Mouse (Mus musculus) mouse trophoblast stem cell (cell line): ENCODE results near the gene Hist3h2a.

ENCODE experiments used
- in situ Hi-C, 2 experiments: fragments of 300-500 bp; cut with MseI, MboI; formaldehyde crosslinking; loops; 2 replicates in 1 of 2; 3 replicates in 1 of 2; pipeline ENCODE4 v1.15.1; 2025

Hist3h2a gene

DNA sequence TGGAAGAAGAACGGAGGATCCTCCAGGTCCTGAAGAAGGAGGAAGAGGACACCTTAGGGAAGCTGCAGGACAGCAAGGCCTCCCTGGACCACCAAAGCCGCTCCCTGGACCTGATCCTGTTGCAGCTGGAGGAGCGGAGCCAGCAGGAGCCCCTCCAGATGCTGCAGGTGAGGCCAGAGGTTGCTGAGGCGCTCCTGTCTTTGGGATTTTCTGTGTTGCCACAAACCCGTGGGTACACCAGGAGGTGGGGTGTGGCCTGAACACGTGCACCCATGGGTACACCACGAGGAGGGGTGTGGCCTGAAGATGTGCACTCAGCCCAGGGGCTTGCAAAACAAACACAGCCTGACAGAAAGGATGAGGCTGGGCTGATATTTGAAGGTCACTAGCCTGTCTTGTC, 14.1 kb downstream of the Hist3h2a start:
- in situ Hi-C loops: no loop called here

DNA sequence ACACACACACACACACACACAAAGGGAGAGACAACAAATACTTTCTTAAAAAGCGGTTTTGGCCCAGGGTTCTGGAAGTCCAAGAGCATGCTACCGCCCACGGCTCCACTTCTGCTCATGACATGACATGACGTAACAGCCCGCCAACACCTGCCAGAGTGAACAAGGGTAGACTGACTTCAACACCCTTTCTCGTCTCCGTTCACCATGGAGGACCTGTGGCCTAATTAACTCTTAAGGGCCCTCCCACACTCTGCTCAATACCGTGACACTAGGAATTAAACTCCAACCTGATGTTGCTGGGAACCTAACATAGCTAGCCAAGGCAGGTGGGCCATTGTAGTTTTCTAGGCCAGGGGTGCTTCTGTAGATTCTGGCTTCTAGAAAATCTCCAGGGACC, 14.5 kb downstream of the Hist3h2a start:
- in situ Hi-C loops: no loop called here

DNA sequence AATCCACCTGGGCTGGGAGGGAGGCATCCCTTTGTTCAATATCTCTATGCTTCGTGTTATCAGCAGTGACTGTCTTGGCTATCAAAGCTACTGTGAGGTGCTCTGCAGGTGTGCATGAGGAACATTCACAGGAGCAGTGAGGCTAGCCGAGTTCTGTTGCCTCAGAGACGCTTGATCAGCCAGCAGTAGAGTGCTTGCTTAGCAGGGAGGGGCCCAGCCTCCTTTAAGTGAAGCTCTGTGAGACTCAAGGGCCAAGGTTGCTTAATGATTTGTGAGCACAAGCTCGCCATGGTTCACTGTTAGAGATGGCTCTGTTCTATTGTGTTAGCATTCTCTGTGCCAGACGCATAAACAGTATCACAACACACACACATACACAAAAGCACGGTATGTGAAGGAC, 15.2 kb downstream of the Hist3h2a start:
- in situ Hi-C loops: no loop called here

- in situ Hi-C loops: no loop called here
Observed at GRCm38 (mm10) chr11:58970831-58971530, 16.5 kb downstream of the Hist3h2a start.

DNA sequence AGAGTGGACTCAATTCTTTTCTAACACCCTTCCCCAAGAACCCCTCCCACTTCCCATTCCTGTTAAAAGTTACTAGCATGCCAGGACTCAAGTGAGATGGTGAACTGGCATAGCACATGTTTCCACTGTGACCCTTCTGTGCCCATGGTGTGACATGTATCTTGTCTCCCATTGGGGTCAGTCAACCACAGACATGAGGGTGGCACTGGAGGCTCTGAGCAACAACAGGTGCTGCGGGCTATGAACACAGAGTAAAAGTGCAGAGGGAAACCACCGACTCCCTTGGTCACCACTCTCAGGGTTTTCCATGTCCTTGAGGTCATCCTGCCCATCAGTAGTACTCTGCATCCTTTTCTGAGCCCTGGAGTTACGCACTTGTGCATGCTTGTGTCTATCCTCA, 17.3 kb downstream of the Hist3h2a start:
- in situ Hi-C loops: no loop called here

- in situ Hi-C loops: no loop called here
Observed at GRCm38 (mm10) chr11:58974414-58974813, 19.9 kb downstream of the Hist3h2a start.

DNA sequence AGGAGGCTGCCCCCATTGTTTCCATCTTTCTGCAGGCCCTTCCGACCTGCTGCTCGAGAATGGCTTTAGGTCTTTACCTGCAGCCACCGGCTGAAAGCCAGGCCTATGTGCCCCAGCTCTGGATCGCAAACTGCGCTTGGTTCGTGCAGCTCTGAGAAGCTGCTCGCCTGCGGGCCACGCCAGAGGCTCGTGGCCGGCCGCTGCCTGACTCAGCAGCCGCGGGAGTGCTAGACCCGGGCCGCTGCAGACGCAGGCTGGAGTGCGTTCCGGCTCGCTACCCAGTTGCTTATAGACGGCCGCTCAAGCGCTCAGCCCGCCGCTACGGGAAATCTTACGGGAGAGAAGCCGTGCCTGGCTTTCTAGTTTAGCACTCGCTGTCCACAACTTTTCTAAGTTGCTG, 22.7 kb downstream of the Hist3h2a start:
- in situ Hi-C loops: no loop called here

GRCm38 (mm10) chr11:58977607-58978026, 23.1 kb downstream of the Hist3h2a start:
- in situ Hi-C loops: no loop called here

DNA sequence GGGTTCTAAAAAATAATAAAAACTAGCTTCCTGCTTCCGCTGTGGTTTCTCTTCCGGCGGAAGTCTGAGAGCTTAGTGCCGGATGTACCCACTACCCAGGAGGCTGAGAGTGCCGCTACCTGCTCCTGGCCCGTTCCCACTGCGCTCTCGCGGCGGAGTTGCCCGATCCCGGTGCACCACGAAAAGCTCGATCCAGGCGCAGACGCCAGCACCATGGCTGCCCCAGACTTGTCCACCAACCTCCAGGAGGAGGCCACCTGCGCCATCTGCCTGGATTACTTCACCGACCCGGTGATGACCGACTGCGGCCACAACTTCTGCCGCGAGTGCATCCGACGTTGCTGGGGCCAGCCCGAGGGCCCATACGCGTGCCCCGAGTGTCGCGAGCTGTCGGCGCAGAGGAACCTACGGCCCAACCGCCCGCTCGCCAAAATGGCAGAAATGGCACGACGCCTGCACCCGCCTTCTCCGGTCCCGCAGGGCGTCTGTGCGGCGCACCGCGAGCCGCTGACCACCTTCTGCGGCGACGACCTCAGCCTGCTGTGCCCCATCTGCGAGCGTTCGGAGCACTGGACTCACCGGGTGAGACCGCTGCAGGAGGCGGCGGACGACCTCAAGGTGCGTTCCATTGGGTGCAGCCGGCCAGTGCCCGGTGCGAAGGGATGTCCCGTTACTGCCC, 23.7 kb downstream of the Hist3h2a start, which contains the start of gene Trim11:
TSS of gene Trim11 (plus strand) at position 67 of the 679 bp plus-strand sequence.
- in situ Hi-C loops: no loop called here

DNA sequence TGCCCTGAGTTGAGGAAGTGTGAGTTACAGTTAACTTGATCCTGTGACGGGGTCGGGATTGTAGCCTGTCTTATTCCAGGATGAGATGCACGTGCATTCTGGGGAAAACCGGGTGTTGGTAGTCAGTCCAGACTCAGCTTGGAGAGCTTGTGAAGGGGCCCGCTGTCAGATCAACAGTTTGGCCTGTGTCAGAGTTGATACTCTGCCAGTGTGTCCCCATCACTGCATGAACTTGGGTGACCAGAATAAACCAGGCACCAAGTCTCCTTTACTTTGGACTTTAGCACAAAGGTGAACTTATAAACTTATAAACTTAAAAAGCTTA, 24.2 kb downstream of the Hist3h2a start:
- in situ Hi-C loops: no loop called here

DNA sequence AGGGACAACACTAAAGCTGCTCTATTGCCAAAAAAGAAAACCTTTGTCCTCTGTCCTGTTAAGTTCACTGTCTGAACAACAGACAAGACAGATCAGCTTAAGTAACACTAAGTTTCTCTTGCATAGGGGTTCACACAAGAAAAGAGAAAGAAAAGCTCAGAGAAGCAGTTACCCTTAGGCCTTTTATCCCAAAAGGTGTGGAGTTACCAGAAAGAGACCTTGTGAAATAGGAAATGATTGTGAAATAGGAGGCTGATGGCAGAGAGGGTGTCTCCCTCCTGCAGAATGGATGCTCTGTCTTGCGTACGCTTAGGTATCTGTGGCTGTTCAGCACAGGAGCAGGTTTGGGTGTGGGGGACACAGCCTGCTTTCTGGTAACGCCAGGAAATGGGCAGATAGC, 24.7 kb downstream of the Hist3h2a start:
- in situ Hi-C loops: no loop called here

DNA sequence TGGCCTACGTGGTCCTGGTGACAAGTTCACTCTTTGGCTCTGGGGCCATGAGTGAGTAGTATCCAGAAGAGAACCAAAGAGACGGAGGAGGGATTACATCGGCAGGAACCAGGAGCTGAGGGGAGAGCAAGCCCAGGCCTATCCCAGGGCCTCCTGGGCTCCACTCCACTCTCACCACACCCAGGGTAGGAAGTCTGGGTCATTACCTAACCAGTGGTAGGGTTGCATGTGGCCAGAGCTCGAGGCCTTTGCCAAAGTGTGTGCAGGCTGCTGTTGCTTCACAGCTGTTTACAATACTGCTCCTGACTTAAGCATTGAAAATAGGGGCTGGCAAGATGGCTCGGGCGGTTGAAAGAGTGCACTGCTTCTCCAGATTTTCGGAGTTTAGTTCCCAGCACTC, 25.2 kb downstream of the Hist3h2a start:
- in situ Hi-C loops: no loop called here

DNA sequence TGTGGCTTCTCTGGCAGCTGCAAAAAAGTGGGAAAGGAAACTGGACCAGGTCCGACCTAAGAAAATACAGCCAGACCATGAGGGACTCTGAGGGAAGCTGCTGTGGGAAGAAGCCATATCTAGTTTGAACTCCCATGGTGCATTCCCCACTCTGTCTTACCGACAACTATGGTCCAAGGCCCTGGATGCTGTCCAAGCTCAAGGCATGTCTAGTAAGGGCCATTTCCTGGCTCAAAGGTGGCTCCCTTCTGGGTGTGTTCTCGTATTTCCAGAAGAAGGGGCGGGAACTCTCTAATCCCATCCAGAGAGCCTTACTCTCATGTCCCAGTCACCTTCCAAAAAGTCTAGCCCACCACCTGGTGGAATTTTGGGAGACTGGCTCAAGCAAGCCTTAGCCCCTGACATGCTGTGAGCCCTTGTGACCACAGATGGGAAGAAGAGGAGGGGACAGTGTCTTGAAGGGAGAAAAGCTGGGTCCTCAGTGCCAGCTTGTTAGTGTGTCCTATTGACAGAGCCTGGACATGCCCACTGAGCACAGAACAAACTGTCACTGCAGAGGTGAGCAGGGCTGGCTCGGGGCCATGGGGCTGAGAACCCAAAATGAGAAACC, 26.0 kb downstream of the Hist3h2a start:
- in situ Hi-C loops: no loop called here

- in situ Hi-C loops: no loop called here
Observed at GRCm38 (mm10) chr11:58981541-58982447, 27.3 kb downstream of the Hist3h2a start.

GRCm38 (mm10) chr11:58982471-58983097, 28.1 kb downstream of the Hist3h2a start:
- in situ Hi-C loops: no loop called here

DNA sequence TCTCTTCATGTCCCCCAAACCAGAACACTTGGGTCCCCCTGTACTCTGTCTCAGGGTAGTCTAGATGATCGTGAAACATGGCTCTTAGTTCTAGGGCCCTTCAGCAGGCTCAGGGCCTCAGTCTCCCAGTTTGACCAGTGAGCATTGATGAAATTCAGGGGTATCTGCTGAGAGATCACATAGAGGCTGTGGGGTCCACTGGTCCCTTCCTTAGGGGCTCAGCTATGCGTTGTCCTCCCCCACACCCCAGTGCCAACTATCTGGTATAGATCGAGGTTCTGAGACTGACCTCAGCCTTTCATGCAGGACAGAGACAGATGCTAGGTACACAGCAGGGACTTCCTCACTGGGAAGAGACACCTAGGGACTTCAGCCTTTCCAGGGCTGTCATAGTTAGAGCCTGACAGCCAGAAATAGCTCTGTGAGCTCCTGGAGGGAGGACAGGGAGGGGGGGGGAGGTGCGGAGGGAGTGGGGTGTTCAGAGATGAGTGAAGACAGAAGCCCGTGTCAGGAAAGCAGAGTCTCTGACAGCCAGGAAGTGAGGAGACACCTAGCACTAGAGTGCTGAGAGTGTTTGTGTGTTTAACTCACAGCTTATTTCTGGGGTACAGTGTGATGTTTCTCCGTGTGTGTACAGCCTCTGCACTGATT, 29.3 kb downstream of the Hist3h2a start:
- in situ Hi-C loops: no loop called here

DNA sequence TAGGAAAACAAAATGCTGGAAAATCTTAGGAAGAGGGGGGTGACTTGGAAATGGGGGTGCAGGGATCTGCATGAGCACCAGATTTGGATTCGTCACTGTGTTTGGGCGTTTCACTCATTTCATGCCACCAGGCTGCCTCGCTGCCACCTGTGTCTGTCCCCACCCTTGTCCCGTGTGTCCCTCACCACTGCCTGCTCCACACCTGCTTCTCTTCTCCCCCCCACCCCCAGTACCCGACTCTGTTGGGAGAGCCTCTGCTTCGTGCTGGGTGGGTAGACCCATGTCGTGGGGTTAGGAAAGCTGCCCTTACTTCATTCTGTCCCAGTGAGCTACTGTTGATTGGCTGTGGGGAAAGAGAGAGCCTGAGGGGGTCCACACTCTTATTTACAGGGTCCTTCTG, 30.2 kb downstream of the Hist3h2a start:
- in situ Hi-C loops: no loop called here

GRCm38 (mm10) chr11:58985299-58985917, 30.9 kb downstream of the Hist3h2a start:
- in situ Hi-C loops: no loop called here

DNA sequence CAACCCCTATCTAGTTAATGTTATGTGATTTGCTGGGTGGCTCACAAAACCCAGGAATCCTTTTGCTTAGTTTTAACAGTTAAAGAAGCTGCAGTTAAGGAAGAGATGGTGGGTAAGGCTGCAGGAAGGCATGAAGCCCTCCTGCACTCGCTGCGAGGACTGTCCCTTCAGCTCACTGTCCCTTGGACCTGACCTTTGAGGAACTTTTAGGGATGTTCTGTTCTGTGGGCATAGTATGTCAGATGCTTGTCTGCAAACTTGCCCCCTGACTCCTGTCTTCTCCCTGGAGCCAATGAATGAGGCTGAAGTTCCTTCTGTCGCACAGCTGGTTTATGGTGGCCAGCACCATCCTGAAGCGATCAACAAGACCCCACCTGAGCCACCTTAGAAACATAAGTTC, 34.7 kb downstream of the Hist3h2a start:
- in situ Hi-C loops: no loop called here

- in situ Hi-C loops: no loop called here
Observed at GRCm38 (mm10) chr11:58990141-58990540, 35.7 kb downstream of the Hist3h2a start.

DNA sequence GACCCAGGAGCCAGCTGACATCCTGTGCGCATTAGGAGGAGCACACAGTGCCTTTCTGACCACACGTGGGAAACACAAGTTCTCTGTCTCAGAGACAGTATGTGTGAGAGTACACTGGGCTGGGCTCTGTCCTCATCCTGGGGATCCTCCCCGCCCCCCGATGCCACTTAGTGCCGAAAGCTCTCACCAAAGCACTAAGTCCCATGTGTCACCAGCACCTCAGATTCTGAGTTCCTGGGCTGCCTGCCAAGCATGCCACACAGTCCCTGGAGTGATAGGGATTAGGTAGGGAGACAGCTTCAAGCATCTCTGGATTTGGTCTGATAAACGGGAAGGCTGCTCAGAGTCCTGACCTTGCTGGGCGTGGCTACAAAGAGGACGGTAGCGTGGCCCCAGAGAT, 36.3 kb downstream of the Hist3h2a start:
- in situ Hi-C loops: no loop called here
